Mouse (Mus musculus) bone marrow macrophage, adult 2 months (primary cell): Measurements from ENCODE around the gene Ppp1r26.

Experiments used
- CTCF ChIP-seq: IDR thresholded peaks from 2 replicates; pipeline ENCODE4 v1.5.1; 2012; ENCODE audit warnings: low read depth, mild to moderate bottlenecking, low read length, moderate library complexity
- POLR2A ChIP-seq: IDR thresholded peaks from 2 replicates; pipeline ENCODE4 v1.6.1; 2012; ENCODE audit warnings: mild to moderate bottlenecking, low read depth, low read length, borderline replicate concordance

DNA sequence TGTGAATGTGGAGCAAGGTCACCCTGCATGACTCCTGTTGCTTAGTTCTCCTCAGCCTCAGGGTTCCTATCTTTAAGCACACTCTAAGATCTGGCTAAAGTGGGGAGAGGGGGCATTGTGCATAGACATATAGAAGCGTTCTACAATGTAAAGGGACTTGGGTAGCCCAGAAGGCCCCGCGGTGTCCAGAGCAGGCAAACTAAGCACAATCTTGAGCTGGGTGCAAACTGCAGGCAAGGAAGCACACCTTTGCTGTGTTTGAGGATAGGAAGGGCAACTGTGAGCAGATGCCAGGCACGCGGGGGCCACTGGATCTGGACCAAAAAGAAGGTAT lies 452 bp upstream of the Ppp1r26 start:
- TF ChIP-seq CTCF, result no peak
- TF ChIP-seq POLR2A, result no peak
